Mouse (Mus musculus): ENCODE measurements around the gene Tmem106b. TPM values are rescaled to one million over a fixed set of nuclear protein-coding genes. Genes with fewer than 3 reads are reported as not detected.

The Tmem106b gene
- polyA plus RNA-seq, 2 experiments = 28.0 to 44.7 TPM

DNA sequence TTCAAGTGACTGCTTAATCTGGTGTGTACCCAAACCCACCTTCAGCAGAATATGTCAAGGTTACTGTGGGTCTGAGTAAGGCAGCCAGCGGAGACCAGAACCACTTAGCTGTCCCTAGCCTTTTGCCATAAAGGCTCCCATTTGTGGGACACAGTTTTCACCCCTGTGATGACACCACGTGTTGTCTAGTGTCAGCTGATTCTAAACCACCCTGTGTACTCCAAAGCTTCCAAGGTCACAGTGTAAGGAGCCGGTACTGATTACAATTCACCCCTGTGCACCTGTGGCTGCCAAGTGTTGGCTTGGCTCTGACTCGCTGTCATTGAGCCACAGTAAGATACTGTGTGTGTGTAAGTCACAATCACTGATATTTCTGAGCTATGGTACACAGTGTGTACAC lies 926 bp downstream of the Tmem106b start:
- Histone ChIP-seq H3K4me2 (replicated peaks; ENCODE audit: low read depth, low read length, severe bottlenecking) (peak overlapping the region; percentile 53), H3K4me3 (replicated peaks; ENCODE audit: low read length) (peak overlapping the region; percentile 89), H3K27ac (replicated peaks; ENCODE audit: low read depth, low read length) (no peak overlapping the region), H3K9ac (ENCODE audit: low read depth, low read length, severe bottlenecking) (peak overlapping the region; percentile 94), H3K9me3 (ENCODE audit: control insufficient read depth, low read length) (no peaks in the 10 kb centered on the region), H3K36me3 (ENCODE audit: control insufficient read depth, insufficient read depth, low read length) (peaks cover 30% of the 10 kb centered on the region), H3K4me1 (ENCODE audit: control insufficient read depth, insufficient read depth, low read length) (peaks cover 3% of the 10 kb centered on the region; the same call in 1 of the 2 replicates), H3K27me3 (ENCODE audit: control insufficient read depth, insufficient read depth, low read length) (no peaks in the 10 kb centered on the region)
- WGBS = 53% methylated on average over 4 of the region's 4 CpGs
- TF ChIP-seq POLR2A (IDR thresholded peaks at IDR 0.05; ENCODE audit: borderline replicate concordance, extremely low read depth, insufficient read depth, insufficient read length) = no peak
- DNase-seq (ENCODE audit: low spot score) (no peak), ATAC-seq (ENCODE audit: low FRiP score, low read depth) (no peak)

DNA sequence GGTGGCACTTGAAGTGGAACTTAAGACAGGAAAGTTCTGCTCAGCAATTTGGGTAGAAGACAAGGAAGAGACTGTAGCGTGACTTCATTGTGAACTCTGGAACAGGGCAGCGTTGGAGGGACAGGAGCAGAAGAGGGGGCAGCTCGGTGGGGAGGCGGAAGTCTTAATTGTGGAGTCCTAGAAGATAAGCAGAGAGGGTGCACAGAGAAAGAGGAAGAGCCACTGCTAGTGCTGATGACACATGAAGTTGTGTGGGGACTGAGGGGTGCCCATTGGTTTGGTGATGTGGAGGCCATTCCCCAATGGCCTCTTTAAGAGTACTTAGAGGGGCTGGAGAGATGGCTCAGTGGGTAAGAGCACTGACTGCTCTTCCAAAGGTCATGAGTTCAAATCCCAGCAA lies 3.5 kb downstream of the Tmem106b start:
- Histone ChIP-seq H3K4me1 (ENCODE audit: control insufficient read depth, insufficient read depth, low read length) (peaks cover 3% of the 10 kb centered on the region; the same call in 1 of the 2 replicates), H3K9me3 (ENCODE audit: control insufficient read depth, low read length) (no peaks in the 10 kb centered on the region), H3K27ac (replicated peaks; ENCODE audit: low read depth, low read length) (no peak overlapping the region), H3K4me2 (replicated peaks; ENCODE audit: low read depth, low read length, severe bottlenecking) (no peak overlapping the region), H3K9ac (ENCODE audit: low read depth, low read length, severe bottlenecking) (no peak overlapping the region), H3K4me3 (replicated peaks; ENCODE audit: low read length) (no peak overlapping the region), H3K27me3 (ENCODE audit: control insufficient read depth, insufficient read depth, low read length) (no peaks in the 10 kb centered on the region), H3K36me3 (ENCODE audit: control insufficient read depth, insufficient read depth, low read length) (peaks cover 52% of the 10 kb centered on the region)
- WGBS = 95% methylated on average over 4 of the region's 4 CpGs
- TF ChIP-seq POLR2A (IDR thresholded peaks at IDR 0.05; ENCODE audit: borderline replicate concordance, extremely low read depth, insufficient read depth, insufficient read length) = no peak
- ATAC-seq (ENCODE audit: low FRiP score, low read depth) (no peak), DNase-seq (ENCODE audit: low spot score) (no peak)

DNA sequence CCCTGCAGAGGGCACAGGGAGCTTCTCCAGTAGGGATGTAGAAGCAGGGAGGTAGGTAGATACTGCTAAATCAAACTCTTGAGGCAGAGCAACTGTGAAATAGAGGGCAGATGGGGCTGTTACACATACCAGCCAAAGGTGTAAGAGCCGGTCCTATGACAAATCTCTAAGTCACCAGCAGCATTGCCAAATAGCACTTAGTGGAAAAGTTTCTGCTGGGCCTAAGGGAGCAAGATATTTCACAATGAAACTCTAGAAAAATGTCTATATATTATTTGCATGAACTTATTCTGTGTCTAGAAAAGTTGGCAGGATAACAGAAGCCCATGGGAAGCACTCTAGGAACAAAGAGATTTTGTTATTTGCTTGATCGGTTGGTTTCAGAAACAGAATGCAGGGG lies 4.3 kb downstream of the Tmem106b start:
- H3K4me2 ChIP-seq (replicated peaks; ENCODE audit: low read depth, low read length, severe bottlenecking) = no peak overlapping the region
- H3K4me1 ChIP-seq (ENCODE audit: control insufficient read depth, insufficient read depth, low read length) = peaks cover 3% of the 10 kb centered on the region; the same call in 1 of the 2 replicates
- no peaks in the 10 kb centered on the region for H3K9me3 ChIP-seq (ENCODE audit: control insufficient read depth, low read length)
- TF ChIP-seq POLR2A (IDR thresholded peaks at IDR 0.05; ENCODE audit: borderline replicate concordance, extremely low read depth, insufficient read depth, insufficient read length) = no peak
- no peak overlapping the region for H3K4me3 ChIP-seq (replicated peaks; ENCODE audit: low read length)
- DNase-seq (ENCODE audit: low spot score) (no peak), ATAC-seq (ENCODE audit: low FRiP score, low read depth) (no peak)
- no peak overlapping the region for H3K9ac ChIP-seq (ENCODE audit: low read depth, low read length, severe bottlenecking)
- 82% methylated on average over 2 of the region's 2 CpGs for WGBS
- H3K27me3 ChIP-seq (ENCODE audit: control insufficient read depth, insufficient read depth, low read length) = no peaks in the 10 kb centered on the region
- H3K36me3 ChIP-seq (ENCODE audit: control insufficient read depth, insufficient read depth, low read length) = peaks cover 60% of the 10 kb centered on the region
- no peak overlapping the region for H3K27ac ChIP-seq (replicated peaks; ENCODE audit: low read depth, low read length)

DNA sequence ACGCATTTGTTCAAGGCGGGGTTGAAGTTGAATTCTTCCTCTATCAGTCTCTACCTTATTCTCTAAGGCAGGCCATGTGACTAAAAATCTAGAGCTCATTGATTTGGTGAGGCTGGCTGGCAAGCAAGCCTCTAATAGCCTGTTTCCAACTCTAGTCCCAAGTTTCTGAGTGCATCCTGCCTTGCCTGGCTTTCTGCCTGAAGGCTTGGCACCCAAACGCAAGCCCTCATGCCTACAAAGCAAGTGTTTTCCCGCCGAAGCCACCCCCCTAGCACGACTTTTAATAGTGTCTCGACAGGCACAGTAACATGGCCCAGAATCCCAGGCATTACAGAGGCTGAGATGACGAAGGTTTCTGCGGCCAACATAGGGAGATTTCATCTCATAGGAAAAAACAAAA lies 13.3 kb downstream of the Tmem106b start:
- H3K36me3 ChIP-seq (ENCODE audit: control insufficient read depth, insufficient read depth, low read length) = peaks cover 63% of the 10 kb centered on the region
- 89% methylated on average over 9 of the region's 9 CpGs for WGBS

DNA sequence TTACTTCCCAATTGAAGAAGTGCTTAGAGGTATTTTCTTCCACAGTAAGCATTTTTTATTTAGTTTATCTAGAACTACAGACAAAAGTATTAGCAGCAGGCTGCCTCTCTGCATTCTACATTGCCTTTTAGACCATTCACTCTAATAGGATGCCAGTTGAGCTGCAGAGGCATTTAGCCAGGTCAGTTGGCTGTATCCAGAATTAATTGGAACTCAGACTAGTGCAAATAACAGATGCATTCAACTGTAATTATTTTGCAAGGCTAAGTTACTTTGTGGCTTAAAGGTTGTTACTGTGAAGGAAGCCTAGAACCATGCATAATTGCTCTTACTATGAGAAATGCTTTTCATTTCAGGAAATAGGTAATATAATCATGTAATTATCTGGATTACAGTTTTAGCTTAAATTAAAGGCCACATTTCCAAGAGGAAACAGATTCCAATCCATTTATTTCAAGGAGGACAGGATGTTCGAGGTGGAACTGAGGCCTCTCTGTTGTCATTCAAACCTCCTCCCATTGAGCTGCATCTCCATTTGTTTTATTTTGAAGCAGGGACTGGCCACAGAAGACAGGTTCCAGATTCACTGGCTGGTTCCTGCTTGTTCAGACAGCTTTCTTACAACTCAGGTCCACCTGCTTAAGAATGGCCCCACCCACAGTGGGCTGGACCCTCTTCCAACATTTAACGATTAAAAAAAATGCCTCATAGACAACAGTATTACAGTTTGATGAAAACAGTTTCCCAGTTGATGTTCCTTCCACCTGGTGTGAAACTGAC lies 27.3 kb downstream of the Tmem106b start:
- no peak for DNase-seq (ENCODE audit: low spot score)
- Histone ChIP-seq H3K36me3 (ENCODE audit: control insufficient read depth, insufficient read depth, low read length) (no peaks in the 10 kb centered on the region), H3K27ac (replicated peaks; ENCODE audit: low read depth, low read length) (no peak overlapping the region), H3K9ac (ENCODE audit: low read depth, low read length, severe bottlenecking) (no peak overlapping the region), H3K4me3 (replicated peaks; ENCODE audit: low read length) (no peak overlapping the region), H3K9me3 (ENCODE audit: control insufficient read depth, low read length) (no peaks in the 10 kb centered on the region), H3K4me1 (ENCODE audit: control insufficient read depth, insufficient read depth, low read length) (no peaks in the 10 kb centered on the region), H3K4me2 (replicated peaks; ENCODE audit: low read depth, low read length, severe bottlenecking) (no peak overlapping the region), H3K27me3 (ENCODE audit: control insufficient read depth, insufficient read depth, low read length) (no peaks in the 10 kb centered on the region)
- no peak for ATAC-seq (ENCODE audit: low FRiP score, low read depth)
- 77% methylated on average over 2 of the region's 2 CpGs for WGBS
- no peak for TF ChIP-seq POLR2A (IDR thresholded peaks at IDR 0.05; ENCODE audit: borderline replicate concordance, extremely low read depth, insufficient read depth, insufficient read length)

More for the DNA sequence above, 13.3 kb downstream of the Tmem106b start:
- TF ChIP-seq POLR2A (IDR thresholded peaks at IDR 0.05; ENCODE audit: borderline replicate concordance, extremely low read depth, insufficient read depth, insufficient read length) = no peak
- Histone ChIP-seq H3K4me1 (ENCODE audit: control insufficient read depth, insufficient read depth, low read length) (no peaks in the 10 kb centered on the region), H3K9ac (ENCODE audit: low read depth, low read length, severe bottlenecking) (no peak overlapping the region), H3K27ac (replicated peaks; ENCODE audit: low read depth, low read length) (no peak overlapping the region), H3K9me3 (ENCODE audit: control insufficient read depth, low read length) (no peaks in the 10 kb centered on the region), H3K4me2 (replicated peaks; ENCODE audit: low read depth, low read length, severe bottlenecking) (no peak overlapping the region), H3K27me3 (ENCODE audit: control insufficient read depth, insufficient read depth, low read length) (no peaks in the 10 kb centered on the region), H3K4me3 (replicated peaks; ENCODE audit: low read length) (no peak overlapping the region)
- no peak for ATAC-seq (ENCODE audit: low FRiP score, low read depth)
- no peak for DNase-seq (ENCODE audit: low spot score)
